Mouse (Mus musculus): ENCODE data around the gene Gramd1b. TPM values are rescaled to one million over a fixed set of nuclear protein-coding genes. Genes with fewer than 3 reads are reported as not detected.

Gene Gramd1b
- polyA plus RNA-seq, 2 experiments from 2014 or later = 48.7 to 68.0 TPM

DNA sequence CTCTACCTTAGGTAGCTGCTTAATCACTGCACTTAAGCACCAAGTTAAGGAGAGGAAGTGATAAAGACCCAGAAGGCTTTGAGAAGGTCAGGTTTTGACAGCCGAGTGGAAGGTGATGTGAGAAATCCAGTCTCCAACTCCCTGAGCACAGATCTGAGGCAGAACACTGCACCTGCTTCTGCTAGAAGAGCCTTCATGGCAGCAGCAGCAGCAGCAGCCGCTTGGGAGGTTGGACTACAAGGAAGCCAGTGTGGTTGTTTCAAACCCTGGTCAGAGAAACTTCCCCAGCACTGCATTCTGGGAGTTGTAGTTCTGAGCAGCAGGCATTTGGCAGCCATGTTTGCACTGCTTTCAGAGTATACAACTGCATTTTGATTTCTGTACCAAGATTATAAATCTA, 134.1 kb downstream of the Gramd1b start:
- peak; percentile 81 for ATAC-seq

DNA sequence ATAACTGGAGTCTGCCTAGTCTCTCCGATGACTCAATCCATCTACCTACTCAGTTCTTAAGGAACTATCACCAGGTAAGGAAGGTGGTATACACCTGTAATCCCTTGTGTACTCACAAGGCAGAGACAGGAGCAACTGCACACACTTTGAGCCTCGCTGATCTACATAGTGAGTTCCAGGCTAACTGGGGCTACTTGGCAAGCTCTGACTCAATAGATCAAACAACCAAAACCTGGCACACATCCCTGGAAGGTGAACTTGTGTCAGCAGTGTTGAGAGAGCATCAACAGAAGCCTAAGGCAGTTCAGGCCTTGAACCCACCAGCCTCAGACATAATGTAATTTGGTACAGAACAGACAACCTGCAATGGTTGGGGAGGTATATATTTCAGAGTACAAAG, 135.0 kb downstream of the Gramd1b start:
- ATAC-seq = no peak

DNA sequence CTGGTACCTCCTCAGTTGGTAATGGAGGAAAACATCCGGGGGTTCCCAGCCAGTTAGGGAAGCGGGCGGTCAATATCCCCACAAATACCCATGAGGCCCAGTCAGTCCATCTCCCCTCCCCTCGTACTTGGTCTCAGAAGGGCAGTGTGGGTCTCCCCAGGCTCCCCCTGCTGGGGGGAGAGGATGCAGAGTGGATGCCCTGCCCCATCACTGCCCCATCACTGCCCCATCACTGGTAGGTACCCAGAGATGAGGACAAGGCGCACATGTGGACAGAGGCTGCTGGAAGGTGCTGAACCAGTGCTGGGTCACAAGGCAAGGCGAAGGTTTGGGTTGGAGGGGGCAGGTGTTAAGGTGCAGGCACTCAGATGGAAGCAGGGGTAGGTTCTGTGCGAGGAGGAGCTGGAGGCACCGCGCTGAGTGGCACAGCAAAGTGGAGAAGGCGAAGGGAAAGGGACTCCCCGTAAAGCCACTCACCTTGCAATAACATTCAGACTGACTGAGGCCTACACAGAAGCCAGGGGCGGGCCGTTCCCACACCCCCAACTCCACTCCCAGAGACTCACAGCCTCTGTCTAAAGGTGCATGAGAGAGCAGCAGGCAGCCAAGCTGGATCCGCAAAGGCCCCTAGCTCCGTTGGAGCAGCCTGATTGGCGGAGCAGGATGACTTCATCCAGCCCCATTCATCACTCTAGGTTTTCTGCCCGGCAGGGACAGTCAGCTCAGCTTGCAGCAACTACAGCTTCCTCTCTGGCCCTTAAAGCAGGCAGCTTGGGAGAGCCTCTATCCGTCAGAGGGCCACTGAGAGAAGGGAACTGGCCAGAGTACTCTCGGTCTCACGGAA, 139.1 kb downstream of the Gramd1b start:
- ATAC-seq = no peak

DNA sequence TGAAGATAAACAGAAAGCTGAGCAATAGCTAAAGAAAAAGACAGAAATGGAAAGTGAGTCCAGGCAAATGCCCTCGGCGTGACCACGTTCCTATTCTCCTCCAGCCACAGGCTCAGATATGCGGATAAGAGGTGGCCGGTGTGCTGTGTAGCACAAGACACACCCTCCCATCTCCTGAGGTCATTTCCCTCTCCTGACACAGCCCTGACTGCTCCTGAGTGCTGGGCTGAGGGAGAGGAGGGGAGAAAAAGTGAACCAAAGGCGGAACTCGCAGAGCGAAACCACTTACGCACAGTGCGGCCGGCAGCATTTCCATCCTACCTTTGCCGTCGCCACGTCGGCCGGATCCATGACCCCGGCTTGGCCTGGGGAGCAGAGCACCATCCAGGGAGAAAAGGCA, 139.8 kb downstream of the Gramd1b start:
- no peak for ATAC-seq

DNA sequence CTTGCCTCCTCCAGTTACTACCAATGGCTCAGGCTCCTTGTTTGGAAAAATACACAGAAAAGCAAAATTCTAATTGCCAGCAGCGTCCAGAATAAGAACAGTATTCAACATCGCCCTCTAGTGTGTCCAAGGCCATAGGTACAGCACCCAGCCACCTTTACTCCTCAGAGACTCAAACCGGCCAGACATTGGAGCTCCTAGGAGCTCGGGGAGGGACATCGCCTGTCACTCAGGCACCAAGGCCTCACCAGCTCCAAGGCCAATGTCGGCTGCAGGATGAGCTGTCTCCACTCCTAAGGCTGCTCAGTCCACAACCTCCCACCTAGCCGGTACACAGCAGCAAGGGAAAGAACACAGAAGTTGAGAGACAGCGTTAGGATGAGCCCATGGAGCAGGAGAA, 140.3 kb downstream of the Gramd1b start:
- no peak for ATAC-seq

DNA sequence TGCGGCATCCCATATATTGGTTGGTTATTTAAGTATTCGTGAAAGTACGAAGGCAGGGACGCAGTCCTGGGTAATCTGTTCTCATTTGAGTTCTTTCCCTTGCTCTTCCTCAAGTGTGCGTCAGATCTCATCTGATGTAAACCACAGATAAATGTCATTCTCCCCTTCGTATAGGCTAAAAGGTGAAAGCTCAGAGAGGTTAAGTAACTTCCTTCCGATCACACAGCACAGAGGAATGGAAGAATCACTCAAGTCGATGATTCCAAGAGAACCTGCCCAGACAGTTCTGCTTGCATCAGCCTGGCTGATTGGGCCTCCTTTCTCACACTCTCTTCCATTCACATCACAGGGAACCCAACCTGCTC, 140.8 kb downstream of the Gramd1b start:
- peak; percentile 45 for ATAC-seq

DNA sequence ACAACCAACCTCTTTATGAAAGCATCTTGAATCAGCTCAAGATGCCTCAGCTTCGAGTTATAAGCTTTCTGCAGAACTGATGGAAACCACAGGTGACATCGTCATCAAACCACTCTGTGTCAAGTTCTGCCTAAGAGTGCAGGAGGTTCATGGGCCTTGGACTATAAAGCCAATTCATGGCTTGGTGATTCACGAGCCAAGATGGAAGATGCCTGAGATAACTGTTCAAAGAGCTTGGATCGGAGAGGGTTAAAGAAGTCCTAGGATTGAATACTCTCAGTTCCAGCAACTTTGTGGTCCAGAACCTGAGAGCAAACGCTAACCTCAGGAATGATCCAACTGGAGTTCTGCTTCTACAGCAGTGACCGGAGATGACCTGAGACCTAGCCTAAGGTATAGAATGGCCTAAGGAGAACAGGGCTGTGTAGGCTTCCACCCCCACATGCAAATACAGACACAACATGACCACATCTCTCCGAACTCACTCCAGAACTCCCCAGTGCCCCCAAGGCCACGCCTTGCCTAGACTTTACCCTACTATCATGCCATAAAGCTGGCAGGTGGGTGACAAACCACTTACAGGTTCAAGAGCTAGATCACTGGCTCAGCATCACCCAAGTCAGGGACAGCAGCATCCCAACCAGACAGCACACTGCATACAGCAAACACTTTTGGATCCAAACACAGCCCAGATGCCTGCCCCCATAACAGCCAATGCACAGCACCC, 141.4 kb downstream of the Gramd1b start:
- ATAC-seq = no peak

DNA sequence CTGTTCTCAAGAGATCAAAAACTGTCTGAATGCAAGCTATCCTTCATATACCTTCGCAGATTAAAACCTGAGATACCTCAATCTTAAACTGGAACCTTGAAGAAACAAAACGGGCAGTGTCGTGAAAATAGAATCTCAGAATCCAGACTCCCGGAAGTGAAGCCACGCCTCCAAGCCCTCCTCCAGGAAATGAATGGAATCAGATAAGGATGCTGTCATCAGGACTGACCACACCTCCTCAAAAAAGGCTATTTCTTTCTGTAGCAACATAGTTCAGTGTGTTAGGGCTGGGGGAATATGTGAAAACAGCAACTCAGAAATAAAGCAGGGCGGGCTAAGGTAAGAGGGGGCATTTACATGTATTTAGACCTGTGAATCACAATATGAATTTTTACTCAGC, 142.0 kb downstream of the Gramd1b start:
- no peak for ATAC-seq

DNA sequence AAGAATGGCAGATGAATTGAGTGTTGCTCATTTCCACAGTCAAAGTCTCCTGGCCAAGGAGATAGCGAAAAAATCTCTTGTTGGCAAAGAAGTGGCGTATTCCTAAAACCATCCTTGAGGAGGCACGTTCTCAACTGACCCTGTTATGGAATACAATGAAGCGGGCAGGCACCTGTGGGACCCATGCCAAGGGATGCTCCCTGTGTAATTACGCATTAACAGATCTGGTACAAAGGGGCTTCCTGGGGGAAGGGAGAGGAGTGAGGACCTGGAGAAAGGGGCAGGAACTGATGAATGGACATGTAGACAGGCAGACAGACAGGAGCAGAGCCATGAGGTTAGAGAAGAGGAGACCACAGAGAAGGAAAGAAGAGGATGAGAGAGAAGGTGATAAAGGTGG, 146.4 kb downstream of the Gramd1b start:
- ATAC-seq = no peak

DNA sequence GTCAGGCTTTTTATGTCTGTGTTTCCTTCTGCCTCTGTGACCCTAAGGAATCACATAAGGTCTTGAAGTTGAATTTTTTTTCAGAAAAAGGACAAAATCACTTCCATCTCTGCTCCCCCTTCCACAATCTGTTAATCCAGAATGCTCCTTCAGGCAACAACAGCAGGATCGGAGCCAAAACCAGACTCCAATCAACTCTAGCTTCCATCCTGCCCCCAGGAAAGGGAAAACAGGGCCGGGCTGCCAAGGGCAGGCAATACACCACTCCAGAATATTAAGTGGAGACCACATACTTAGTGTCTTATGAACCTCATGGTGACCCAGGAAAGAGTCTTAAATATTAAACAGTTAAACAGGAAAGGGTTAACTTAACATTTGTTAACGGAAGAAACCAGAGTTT, 148.7 kb downstream of the Gramd1b start:
- no peak for ATAC-seq

DNA sequence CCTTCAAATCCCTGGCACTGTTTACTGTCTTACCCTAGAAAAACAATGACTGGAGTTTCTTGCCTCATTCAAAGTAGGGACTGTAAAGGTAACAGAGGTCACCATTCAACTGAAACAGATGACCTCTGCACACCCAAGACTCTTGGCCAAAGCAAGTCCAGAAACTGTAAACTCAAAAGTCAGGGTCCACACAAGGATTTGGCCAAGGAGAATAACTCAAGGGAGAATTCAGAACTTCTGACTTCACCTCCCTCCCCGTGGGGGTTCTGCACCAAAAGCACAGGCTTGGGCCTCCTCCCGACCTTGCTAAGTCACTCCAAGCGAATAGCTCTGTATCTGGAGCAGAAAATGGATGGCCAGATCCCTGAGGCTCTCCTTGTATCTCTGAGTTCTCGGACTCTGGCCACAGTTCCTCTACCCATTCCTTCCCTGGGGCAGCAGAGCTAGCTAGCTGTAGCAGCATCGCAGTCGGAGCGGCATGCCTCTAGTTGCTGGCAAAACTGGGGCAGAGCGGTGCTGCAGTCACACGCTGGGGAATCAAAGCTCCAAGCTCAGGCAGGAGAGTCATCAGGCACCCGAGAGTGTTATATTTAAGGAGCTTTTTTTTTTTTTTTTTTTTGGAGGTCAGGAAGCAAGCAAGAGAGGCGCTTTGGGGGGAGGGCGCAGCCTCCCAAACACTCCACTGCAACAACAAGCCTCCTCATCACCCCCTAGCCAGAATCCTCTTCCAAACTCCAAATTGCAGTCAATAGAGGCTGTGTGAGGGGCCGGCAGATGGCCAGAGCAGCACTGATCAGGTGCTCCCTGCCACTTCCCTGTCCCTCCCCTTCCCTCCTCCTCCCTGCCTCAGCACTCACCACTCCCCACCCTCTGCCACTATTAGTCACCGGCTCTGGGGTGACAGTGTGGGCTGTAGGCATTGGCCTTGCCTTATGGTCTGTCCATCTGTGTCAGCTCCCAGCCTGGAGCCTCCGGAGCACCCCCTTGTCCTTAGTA, 149.5 kb downstream of the Gramd1b start:
- no peak for ATAC-seq

DNA sequence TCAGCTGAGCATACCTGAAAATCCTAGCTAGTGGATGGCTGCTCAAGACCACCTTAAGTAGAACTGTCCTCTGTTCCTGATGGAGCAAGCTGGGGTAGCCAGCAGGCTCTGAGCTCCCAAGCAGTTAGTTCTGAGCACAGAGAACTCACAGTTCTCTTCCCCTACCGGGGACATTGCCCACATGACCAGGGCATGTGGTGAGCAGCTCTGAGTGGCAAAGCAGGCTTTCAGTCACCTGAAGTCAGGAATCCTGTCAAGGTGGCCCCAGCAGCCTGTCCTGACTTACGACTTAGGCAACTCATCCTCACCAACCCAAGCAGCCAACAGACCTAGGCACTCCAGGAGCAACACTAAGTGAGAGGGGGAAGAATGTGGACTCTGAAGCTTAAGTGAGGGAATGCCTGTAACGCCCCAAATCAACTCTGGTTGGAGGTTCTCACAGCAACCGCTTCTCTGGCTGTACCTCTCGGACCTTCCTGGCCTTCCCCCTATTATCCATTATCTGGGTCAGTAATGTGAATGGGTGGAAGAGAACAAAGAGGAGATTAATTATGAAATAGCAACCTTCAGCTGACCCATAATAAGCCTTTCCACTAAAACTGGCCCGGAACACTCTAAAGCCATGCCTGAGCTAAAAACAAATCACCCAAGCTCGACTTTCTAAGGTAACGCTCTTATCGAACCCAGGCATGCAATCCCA, 154.3 kb downstream of the Gramd1b start:
- ATAC-seq = no peak

DNA sequence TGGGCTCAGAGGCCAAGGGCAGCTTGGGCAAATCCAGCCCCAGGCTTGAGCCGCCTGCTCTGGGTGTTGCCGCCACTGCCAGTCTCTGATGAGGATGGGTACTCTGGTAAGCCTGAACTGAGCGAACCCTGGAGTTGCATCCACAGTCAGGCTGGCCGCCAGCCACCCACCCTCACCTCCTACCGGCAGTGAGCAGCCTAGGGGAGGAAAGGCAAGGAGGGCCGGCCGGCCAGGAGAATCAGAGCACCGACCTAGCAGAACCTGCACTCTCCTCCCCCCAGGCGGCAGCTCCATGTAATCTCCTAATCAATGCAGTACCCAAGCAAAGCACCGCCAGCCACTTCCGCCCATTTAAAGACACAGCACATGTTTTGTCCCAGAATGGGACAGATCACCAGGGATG, 155.0 kb downstream of the Gramd1b start:
- no peak for ATAC-seq

DNA sequence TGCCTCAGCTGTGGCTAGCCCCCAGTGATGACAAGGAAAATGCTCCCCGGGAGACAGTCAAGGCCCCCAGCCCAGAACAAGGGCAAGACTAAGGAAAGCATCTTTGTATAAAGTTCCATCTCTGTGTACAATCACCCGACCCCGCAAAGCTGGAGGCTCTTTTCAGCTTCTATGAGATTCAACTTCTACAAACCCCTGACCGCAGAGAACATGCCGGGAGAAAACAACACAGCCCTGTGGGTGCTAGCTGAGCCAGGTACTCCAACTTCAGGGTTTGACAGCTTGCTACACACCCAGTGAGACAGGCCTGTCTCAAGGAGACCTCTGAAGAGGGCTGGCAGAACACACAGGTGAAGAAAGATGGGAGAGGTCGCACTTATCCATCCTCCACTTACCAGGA, 155.7 kb downstream of the Gramd1b start:
- no peak for ATAC-seq

DNA sequence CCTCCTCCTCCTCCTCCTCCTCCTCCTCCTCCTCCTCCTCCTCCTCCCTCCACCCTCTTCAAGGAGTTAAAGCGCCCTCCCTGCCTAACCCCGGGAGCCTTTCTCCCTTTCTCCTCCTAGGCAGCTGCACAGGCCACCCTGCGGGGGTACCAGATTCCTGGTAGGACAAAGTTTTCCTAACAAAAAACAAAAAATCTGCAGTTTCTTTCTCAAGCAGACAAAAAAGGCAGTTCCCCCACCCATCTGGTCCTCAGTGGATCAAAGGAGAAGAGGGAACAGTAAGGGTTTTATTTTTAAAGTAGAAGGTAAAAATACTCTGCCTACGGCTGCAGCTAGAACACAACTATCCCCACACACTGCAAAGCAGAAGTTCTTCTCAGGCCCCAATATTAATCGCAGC, 156.2 kb downstream of the Gramd1b start:
- ATAC-seq = no peak

DNA sequence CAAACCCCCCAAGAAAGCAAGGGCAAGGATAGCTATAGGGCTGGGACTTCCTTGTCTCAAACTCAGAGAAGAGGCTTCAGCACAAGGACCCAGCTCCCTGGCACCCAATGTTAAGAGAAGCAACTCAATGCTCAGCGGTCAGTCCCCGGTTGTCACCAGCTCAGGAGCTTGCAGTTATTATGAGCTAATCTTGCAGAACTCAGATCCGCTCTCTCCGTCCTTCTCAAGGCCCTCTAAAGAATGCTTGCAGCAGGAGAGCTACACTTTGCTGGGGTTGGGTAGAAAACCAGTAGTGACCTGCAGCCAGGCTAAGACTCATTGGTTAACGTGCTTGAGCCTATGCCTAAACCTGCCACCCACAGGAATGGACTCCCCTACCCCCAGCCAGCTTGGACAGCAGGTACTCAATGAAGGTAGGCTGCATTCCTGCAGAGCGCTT, 156.6 kb downstream of the Gramd1b start:
- ATAC-seq = no peak

DNA sequence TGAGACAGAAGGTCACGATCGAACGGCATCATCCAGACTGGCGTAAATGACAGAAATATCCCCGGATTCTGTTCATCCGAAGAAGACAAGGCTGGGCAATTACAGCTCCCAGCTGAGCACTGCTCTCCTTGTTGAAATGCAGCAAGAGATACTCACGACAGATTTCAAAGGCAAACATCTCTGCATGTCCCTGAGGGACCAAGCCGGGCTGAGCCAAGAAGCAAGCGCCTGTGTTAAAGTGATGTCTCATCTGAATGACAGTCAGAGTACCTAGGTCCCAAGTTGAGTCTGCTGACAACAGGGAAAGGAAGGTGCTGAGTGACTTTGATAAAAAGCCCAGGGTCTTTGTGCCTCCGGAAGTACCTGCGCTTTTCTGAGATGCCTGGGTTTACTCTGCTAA, 157.1 kb downstream of the Gramd1b start:
- ATAC-seq = no peak

DNA sequence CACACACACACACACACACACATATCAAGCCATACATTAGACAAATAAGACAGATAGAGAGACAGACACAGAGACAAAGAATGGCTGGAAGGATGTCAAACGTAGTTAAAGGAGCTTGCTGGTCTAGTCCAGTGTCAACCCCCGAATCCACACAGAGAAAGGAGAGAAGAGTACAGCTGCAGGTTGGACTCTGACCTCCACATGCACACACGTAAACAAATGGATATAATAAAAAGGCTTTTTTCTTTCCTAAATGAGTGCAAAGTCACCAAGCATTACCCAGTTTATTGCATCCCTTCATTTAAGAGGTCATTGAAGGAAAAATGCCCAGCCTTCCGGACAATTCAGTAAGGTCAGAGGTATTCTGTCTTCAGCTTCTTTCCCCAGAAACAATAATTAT, 161.0 kb downstream of the Gramd1b start:
- ATAC-seq = no peak

DNA sequence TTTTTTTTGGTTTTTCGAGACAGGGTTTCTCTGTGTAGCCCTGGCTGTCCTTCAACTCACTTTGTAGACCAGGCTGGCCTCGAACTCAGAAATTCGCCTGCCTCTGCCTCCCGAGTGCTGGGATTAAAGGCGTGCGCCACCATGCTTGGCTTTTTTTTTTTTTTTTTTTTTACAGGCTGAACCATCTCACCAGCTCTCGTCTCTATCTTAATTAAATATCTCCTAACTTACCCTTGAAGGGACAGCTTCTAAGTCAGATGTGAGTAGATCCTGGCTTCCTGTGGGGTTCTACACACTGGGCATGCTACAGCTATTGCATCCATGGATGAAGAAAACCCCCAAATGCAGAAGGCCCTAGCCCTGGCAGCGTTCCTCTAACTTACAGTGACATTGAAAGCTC, 164.4 kb downstream of the Gramd1b start:
- ATAC-seq = no peak

DNA sequence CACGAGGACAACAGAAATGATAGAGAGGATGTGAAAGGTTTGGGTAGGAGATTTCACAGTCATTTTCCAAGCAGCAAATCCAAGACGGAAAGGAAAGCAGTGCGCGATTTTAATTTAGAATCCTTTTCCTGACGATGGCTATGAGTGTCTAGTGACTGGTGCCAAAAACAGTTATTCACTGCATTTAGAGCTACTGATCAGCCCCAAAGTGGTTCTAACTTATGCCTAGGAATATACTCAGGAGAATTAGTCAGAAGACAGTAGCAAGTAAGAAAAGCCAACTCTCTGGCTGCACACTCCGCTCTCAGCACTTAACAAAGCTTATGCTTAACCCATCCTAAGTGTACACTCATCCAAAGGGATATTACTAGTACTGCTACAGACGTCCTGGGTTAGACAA, 166.9 kb downstream of the Gramd1b start:
- no peak for ATAC-seq

DNA sequence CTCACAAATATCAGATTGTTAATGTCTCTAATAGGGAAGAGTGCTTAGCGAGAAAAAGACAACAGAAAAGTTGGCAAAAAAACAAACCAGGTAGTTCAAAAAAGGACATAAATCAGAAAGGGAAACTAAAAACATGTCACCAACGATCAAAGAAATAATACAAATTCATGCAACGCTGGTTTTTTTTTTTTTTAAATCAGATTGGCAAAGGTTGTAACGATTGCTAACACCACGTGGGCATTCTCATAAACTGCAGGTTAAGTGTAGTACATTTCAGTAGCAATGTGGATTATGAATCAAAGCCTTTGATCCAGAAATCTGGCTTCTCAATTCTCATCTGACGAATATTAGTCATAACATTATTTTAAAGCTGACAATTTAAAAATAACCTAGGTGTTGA, 169.2 kb downstream of the Gramd1b start:
- peak; percentile 47 for ATAC-seq

DNA sequence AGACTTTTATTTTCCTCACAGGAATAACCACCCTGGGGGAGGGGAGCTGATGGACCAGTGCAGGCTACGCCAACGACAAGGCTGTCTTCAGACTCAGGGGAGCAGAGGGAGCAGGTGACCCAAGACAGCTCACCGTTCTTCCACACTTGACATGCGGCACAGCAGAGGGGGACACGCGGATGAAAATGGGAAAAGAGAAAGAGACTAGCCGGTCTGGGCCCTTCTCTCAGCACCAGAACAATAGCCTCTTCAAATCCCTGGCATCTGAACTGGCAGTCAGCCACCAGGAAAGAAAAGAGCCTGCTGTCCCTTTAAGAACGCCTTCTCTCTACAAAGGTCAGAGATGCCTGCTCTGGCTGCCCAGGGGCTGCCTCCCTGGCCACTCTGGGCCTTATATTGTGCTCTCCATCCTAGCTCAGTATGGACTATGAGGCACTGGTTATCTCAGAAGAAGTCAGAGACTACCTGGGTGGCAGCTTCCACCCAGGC, 172.7 kb downstream of the Gramd1b start:
- ATAC-seq = no peak

All from activated CD4-positive, CD25-positive, alpha-beta regulatory T cell, adult 4 months (primary cell).